Mouse (Mus musculus) cerebellum, postnatal 4 days (tissue): ENCODE measurements around the gene Apela.
"Not testable (repeated sequence)": the region's sequence is repeated elsewhere in the genome, so short reads cannot be mapped to it uniquely, and the experiment has no call there.

Source experiments
- DNase-seq, 2 experiments: peaks; one replicate each; pipeline ENCODE4 v3.0.0; 2022; ENCODE audit warnings: low spot score in 2 of 2, mixed read lengths in 1 of 2

Gene Apela

DNA sequence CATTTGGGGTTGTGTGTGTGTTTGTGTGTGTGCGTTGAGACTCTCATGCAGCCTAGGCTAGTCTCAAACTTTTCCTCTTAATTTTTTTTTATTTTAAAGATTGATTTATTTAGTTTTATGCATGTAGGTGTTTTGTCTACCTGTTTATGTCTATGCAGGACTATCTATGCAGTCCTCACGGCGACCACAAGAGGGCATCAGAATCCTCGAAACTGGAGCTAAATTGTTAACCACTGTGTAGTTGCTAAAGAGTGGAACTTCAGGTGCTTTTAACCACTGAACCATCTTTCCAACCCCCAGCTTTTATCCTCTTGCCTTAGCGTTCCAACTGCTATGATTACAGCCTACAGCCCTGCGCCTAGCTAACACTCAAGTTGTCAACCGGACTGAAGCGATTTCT lies 14.7 kb downstream of the Apela start:
- peak; percentile 50 to 67 for DNase-seq

- no peak for DNase-seq
These were observed 18.7 kb downstream of the Apela start, which contains the start of the genes Trim61 and Trim60 for GRCm38 (mm10) chr8:65018423-65018822. Gene Trim61 (minus strand): TSS chr8:65018523. Gene Trim60 (minus strand): TSS chr8:65018584.

- not testable (repeated sequence) for DNase-seq
These were observed 29.5 kb downstream of the Apela start for GRCm38 (mm10) chr8:65007616-65008015.

DNA sequence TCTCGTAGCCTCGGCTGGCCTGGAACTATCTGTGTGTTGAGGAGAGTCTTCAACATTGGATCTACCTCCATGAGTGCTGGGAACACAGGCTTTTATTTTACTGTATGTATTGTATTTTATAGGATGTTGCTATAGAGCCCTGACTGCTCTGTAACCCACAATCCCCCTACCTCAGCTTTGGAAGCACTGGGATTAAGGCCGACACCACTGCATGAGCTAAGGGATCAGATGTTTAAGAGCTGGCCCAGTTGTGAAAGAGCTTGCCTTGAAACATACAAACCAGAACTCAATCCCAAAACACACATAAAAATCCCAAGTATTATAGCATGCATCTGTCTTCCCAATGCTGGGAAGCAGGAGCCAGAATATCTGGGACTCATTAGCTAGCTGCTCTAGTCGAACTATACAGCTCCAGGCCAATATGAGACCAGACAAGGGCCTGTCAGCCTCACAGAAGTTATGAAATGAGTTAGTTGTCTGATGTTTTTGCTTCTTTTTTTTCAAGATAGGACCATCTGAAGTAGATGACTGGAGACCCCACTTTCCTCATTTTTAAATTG lies 38.2 kb downstream of the Apela start:
- DNase-seq, result no peak

GRCm38 (mm10) chr8:64987731-64988130 lies 49.4 kb downstream of the Apela start, which contains the start of gene Trim75:
Gene Trim75 (minus strand): TSS chr8:64987831.
- DNase-seq, result no peak

DNA sequence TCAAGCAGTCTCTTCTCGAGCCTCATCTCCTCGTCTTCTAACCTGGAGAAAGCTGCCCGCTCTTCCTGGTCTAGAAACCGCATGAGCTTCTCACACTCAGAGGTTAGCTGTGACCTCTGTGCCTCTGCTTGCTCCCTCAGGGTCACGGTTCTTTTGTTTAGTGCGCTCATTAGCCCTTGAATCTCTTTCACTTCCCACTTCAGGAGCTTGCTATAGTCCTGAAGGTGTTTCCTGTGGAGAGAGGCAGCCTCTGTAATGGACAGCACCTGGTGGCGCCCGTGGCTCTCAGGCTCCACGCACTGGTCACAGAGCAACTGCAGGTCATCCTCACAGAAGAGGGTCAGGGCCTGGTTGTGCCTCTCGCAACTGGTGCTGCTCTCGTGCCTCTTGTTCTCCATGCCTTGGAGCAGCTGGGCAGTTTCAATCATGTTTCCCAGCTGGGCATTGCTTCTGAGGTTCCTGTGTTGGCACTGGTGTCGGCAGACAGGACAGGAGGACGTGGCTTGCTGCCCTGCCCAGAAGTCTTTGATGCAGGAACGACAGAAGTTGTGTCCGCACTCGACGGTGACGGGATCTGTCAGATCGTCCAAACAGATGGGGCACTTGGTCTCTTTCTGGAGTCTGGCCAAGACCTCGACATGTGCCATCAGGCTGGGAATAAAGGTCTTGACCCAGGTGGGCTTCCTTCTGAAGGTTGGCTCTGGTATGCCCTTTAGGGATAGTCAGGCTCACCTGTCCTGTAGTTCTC lies 53.8 kb downstream of the Apela start:
- peak in 1 of 2 experiments; percentile 13 for DNase-seq
